Mouse (Mus musculus) right cerebral cortex, postnatal 14 days (tissue): ENCODE measurements at regions not wholly inside any gene's neighbourhood (a gene's known extent, or its start where the extent isn't known, plus 50 kb on each side); places are given as distances from the start of the nearest gene placed in this dataset.

Source experiments
- DNase-seq: peaks from one replicate; pipeline ENCODE4 v3.0.0; 2022

DNA sequence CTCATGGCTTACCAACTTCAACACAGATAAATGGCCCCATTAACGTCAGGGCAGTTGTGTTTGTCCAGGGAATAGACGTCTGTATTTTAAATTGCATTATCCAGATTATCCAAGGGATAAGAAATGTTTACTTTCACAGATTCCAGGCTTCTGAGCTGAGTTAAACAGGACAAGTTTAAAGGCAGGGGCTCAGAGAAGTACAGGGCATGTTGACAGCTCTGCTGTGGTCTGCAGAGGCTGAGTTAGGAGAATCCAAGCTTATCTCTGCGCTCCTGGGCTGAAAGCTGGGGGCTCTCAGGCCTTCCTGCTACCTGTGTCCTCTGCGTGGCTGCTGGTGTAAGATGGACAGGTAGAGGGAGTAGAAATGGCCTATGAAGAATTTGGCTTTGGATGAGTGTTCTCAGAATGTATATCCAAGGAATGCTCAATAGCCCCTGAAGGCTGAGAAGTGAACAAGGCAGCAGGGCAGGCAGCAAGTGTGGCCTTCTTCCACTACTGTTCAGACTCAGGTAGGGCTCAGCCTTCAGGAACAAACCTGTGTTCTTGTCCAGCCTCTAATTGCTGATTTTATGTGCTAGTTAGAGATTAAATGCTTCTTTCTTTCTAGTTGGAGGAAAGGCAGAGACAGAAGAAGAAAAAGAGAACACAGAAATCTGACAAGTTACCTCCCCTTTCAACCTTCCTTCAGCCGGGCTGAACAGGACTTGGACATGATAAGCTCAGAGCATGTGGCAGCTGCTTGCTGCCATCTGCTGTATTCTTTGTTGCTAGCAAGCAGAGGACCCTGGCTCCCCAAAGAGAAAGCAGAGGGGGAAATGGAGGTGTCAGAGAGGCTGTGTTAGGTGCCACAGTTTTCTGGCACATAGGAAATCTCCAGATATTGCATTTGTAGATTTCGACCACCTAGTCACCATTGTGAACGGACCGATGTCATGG lies 77.9 kb upstream of the Grem2 start:
- DNase-seq: peak; percentile 24

DNA sequence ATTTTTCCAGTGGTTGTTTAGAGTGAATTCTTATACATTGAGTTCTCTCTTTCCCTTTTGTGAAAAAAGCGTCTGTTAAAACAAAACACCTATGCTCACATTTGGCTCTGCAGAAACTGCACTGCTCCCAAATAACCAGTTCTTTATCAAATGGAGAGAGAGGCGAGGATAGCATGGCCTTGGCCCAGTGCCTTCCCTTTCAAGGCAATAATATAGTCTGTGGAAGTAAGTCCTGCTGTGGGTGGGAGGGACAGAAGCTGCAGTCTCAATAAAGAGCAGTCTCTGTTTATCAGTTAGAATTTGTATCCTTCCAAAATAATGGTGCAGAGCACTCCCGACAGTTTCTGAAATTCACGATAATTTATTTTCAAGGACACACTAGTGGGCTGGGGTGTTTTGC lies 70.9 kb upstream of the Grem2 start:
- no peak for DNase-seq

DNA sequence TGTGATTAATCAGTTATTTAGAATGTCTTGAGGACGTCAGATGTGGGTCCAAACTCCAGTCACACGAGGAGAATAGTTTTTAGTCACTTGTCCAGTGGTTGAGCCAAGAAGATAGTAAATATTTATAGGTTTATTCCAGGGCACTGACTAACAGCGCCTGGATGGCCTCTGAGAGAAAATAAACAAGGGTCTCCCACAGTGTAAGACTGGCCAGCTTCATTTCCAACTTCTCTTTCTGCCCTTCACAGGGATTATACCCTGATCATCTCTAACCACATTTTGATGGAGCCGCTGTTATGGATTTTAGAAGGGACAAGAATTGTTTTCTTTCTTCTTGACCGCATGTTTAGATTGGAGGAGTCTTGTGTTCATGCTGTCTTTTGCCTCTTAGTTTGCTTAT lies 67.0 kb upstream of the Grem2 start:
- no peak for DNase-seq

DNA sequence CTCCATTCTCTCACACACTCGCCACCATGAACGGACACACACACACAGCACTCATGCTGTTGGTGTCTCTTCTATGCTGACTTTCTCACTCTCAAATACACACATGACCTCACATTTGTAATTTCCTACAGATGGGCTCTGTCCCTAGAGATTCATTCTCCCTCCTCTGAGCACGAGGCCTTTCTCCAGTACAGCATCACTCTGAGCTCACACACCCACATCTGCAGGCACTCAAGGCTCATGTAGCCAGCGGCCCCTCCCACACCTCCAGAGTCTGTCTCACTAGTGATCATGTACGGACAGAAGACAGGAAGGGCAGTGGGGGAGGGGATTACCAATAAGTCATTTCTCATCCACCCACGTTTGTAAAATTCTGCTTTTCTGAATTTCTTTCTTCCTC lies 50.3 kb upstream of the Grem2 start:
- no peak for DNase-seq
